Mouse (Mus musculus) left cerebral cortex, adult 11 months (tissue): Measurements from ENCODE around the gene Olfr548-ps1.

Experiments
- DNase-seq: peaks from one replicate; pipeline ENCODE4 v3.0.0; 2022; ENCODE audit warnings: low spot score

The Olfr548-ps1 gene

GRCm38 (mm10) chr7:102575998-102576397 is 35.3 kb downstream of the Olfr548-ps1 start:
- no peak for DNase-seq

GRCm38 (mm10) chr7:102591786-102592185 is 51.1 kb downstream of the Olfr548-ps1 start, which contains the start of gene Olfr551:
TSS of gene Olfr551 (minus strand) at chr7:102591886.
- DNase-seq: no peak
